ENCODE assay signal across 28 mouse cellular contexts in genomic region chr15:7463444-7464350, GRCm38 (mm10).
DNase-seq lines count a peak whose midpoint lies in the region; ATAC-seq and TF ChIP-seq lines count a peak whose summit lies in the region.
"Had no signal": no experiment of that assay in that cellular context is flagged by ENCODE, and none has a peak within 500 bp of the region (broad histone marks: within the 10 kb centered on the region; RNA-seq: fewer than 3 reads in every experiment).

No protein-coding gene starts in this region.

- TF ChIP-seq RAD21 in CH12.LX (IDR thresholded peaks at IDR 0.05; ENCODE audit: low read depth, low read length) = no peak

- dilution Hi-C loops in CH12.LX (cut with MboI; ENCODE audit: extremely low pct_ligation_motif_present, extremely low pct_unique_long_range_greater_than_20kb, low sequenced_read_pairs) = no loop called here

- peak overlapping the region; percentile 6 for H3K4me2 ChIP-seq in kidney, embryonic 16.5 days (replicated peaks; ENCODE audit: low read depth, low read length)
- no peak overlapping the region for H3K4me2 ChIP-seq in CH12.LX (ENCODE audit: insufficient read depth, low read depth, poor library complexity, severe bottlenecking)
- H3K4me2 ChIP-seq in midbrain, embryonic 11.5 days = no peak overlapping the region
- H3K4me2 ChIP-seq: forebrain, embryonic 13.5 days; hindbrain, embryonic 12.5 days; limb, embryonic 13.5 days; liver, embryonic 11.5 days; lung, embryonic 15.5 days; stomach, embryonic 15.5 days had no signal

- peaks cover 6% of the 10 kb centered on the region; the same call in 1 of the 2 replicates for H3K4me1 ChIP-seq in kidney, embryonic 16.5 days (ENCODE audit: insufficient read depth, low read length)
- peaks cover 5 to 26% of the 10 kb centered on the region in 2 experiments; a peak in 2 of 4 replicates for H3K4me1 ChIP-seq in CH12.LX (ENCODE audit: control insufficient read depth in 1 of 2, insufficient read depth in 2 of 2)
- no peaks in the 10 kb centered on the region for H3K4me1 ChIP-seq in midbrain, embryonic 11.5 days (ENCODE audit: control insufficient read depth, insufficient read depth, low read length)
- H3K4me1 ChIP-seq: forebrain, embryonic 13.5 days; heart, embryonic 10.5 days; hindbrain, embryonic 12.5 days; limb, embryonic 13.5 days; lung, embryonic 15.5 days; midbrain, embryonic 10.5 days had no signal

- H3K27ac ChIP-seq in kidney, embryonic 16.5 days (ENCODE audit: low read length) = peak overlapping the region; percentile 67
- H3K27ac ChIP-seq in CH12.LX (ENCODE audit: insufficient read depth, low read depth) = no peak overlapping the region
- H3K27ac ChIP-seq in midbrain, embryonic 11.5 days (ENCODE audit: low read depth, low read length) = no peak overlapping the region
- H3K27ac ChIP-seq: forebrain, embryonic 13.5 days; heart, embryonic 10.5 days; hindbrain, embryonic 12.5 days; left cerebral cortex, adult 2 months; limb, embryonic 13.5 days; lung, embryonic 15.5 days; midbrain, embryonic 10.5 days; stomach, embryonic 15.5 days had no signal

- no peak for TF ChIP-seq CTCF in CH12.LX (conservative IDR thresholded peaks at IDR 0.05 in 1 of 2, IDR thresholded peaks at IDR 0.05 in 1 of 2; ENCODE audit: low read depth in 2 of 2, low read length in 2 of 2)

- TF ChIP-seq EP300 in CH12.LX (IDR thresholded peaks at IDR 0.05; ENCODE audit: low read length) = no peak

- H3K36me3 ChIP-seq in kidney, embryonic 16.5 days (ENCODE audit: insufficient read depth, low read length) = no peaks in the 10 kb centered on the region
- H3K36me3 ChIP-seq in CH12.LX (replicated peaks in 1 of 2; ENCODE audit: control insufficient read depth in 1 of 2, insufficient read depth in 1 of 2, low read length in 1 of 2) = no peaks in the 10 kb centered on the region
- no peaks in the 10 kb centered on the region for H3K36me3 ChIP-seq in midbrain, embryonic 11.5 days (ENCODE audit: control insufficient read depth, insufficient read depth, low read length)
- H3K36me3 ChIP-seq: heart, embryonic 10.5 days; hindbrain, embryonic 12.5 days; limb, embryonic 13.5 days; lung, embryonic 15.5 days; midbrain, embryonic 10.5 days; stomach, embryonic 15.5 days had no signal

- no peak for DNase-seq in kidney, postnatal 25 days
- peak; percentile 57 for DNase-seq in CH12.LX (ENCODE audit: extremely low read depth)
- peak; percentile 71 for DNase-seq in thymus, postnatal 0 days (ENCODE audit: low spot score)
- peak; percentile 47 for DNase-seq in thymus, postnatal 4 days
- no peak for DNase-seq in midbrain, embryonic 11.5 days (ENCODE audit: low spot score, missing footprints)
- DNase-seq in cerebellum, adult 11-12 months = no peak
- DNase-seq: adrenal gland, adult 2 months; B cell, adult 2 months; cerebellum, adult 8-10 months; cerebellum, postnatal 25 days; gastrocnemius, postnatal 14 days; heart, postnatal 36 days; kidney, postnatal 10 days; retina, postnatal 1 day; right cerebral cortex, postnatal 14 days had no signal

- H3K4me3 ChIP-seq in kidney, embryonic 16.5 days (ENCODE audit: low read length) = no peak overlapping the region
- no peak overlapping the region for H3K4me3 ChIP-seq in CH12.LX (replicated peaks in 1 of 3; ENCODE audit: low read depth in 2 of 3, low read length in 2 of 3, poor library complexity in 1 of 3)
- no peak overlapping the region for H3K4me3 ChIP-seq in midbrain, embryonic 11.5 days (ENCODE audit: low read depth, low read length)
- H3K4me3 ChIP-seq: forebrain, embryonic 13.5 days; heart, embryonic 10.5 days; hindbrain, embryonic 12.5 days; left cerebral cortex, adult 2 months; limb, embryonic 13.5 days; lung, embryonic 15.5 days; midbrain, embryonic 10.5 days; stomach, embryonic 15.5 days had no signal

- H3K9ac ChIP-seq in kidney, embryonic 16.5 days (replicated peaks; ENCODE audit: low read length) = no peak overlapping the region; the same call in 1 of the 2 replicates
- no peak overlapping the region for H3K9ac ChIP-seq in CH12.LX (ENCODE audit: insufficient read depth, low read depth)
- no peak overlapping the region for H3K9ac ChIP-seq in midbrain, embryonic 11.5 days (ENCODE audit: low read length)
- H3K9ac ChIP-seq: forebrain, embryonic 13.5 days; hindbrain, embryonic 12.5 days; limb, embryonic 13.5 days; lung, embryonic 15.5 days; stomach, embryonic 15.5 days had no signal

- WGBS in kidney, embryonic 16.5 days = 31% methylated on average over 15 of the region's 15 CpGs
- WGBS in midbrain, embryonic 11.5 days = 86% methylated on average over 15 of the region's 15 CpGs

- no peaks in the 10 kb centered on the region; the same call in 1 of the 2 replicates for H3K9me3 ChIP-seq in kidney, embryonic 16.5 days (ENCODE audit: low read length)
- no peaks in the 10 kb centered on the region for H3K9me3 ChIP-seq in CH12.LX (replicated peaks; ENCODE audit: low read length)
- H3K9me3 ChIP-seq in midbrain, embryonic 11.5 days (ENCODE audit: control insufficient read depth, low read length) = no peaks in the 10 kb centered on the region
- H3K9me3 ChIP-seq: forebrain, embryonic 13.5 days; heart, embryonic 10.5 days; hindbrain, embryonic 12.5 days; limb, embryonic 13.5 days; lung, embryonic 15.5 days; midbrain, embryonic 10.5 days; stomach, embryonic 15.5 days had no signal

- no peaks in the 10 kb centered on the region for H3K27me3 ChIP-seq in kidney, embryonic 16.5 days (ENCODE audit: insufficient read depth, low read length)
- H3K27me3 ChIP-seq in CH12.LX (replicated peaks) = no peaks in the 10 kb centered on the region
- no peaks in the 10 kb centered on the region for H3K27me3 ChIP-seq in midbrain, embryonic 11.5 days (ENCODE audit: control insufficient read depth, insufficient read depth, low read length)
- H3K27me3 ChIP-seq: forebrain, embryonic 13.5 days; hindbrain, embryonic 12.5 days; lung, embryonic 15.5 days; stomach, embryonic 15.5 days had no signal

- in situ Hi-C loops in CH12.LX (cut with MboI; ENCODE audit: low pct_ligation_motif_present, low pct_unique_long_range_greater_than_20kb, low sequenced_read_pairs) = loop anchor here (25.0 kb wide), 2 partner anchors 349 to 574 kb away; partner anchors contain the start of gene Gdnf

- peak; percentile 66 for ATAC-seq in kidney, embryonic 16.5 days (ENCODE audit: low FRiP score, low TSS enrichment)
- no peak for ATAC-seq in midbrain, embryonic 11.5 days (ENCODE audit: low FRiP score)
- ATAC-seq: activated CD4-positive, CD25-positive, alpha-beta regulatory T cell, adult 4 months; forebrain, embryonic 13.5 days; intestine, embryonic 16.5 days; midbrain, embryonic 16.5 days had no signal

- TF ChIP-seq POLR2A in CH12.LX (IDR thresholded peaks at IDR 0.05; ENCODE audit: low read depth, low read length) = no peak

- H3K79me2 ChIP-seq in CH12.LX (replicated peaks; ENCODE audit: control insufficient read depth, extremely low read depth, insufficient read depth, poor library complexity, severe bottlenecking) = no peaks in the 10 kb centered on the region

TF ChIP-seq in CH12.LX, 34 proteins besides CTCF, POLR2A, EP300 and RAD21:
- no peak for TF ChIP-seq MAFK (IDR thresholded peaks at IDR 0.05; ENCODE audit: insufficient replicate concordance, low read length)
- no peak for TF ChIP-seq USF1 (IDR thresholded peaks at IDR 0.05; ENCODE audit: low read depth, low read length)
- no peak for TF ChIP-seq PAX5 (IDR thresholded peaks at IDR 0.05; ENCODE audit: low read length)

Comparison
In these comparisons a context has a peak if more than half of its experiments do, and no peak if none do; other contexts are left out.
1. DNase-seq: peak in CH12.LX (single experiment), thymus, postnatal 0 days (single experiment) and thymus, postnatal 4 days (single experiment); none in kidney, postnatal 25 days (0 of 2), midbrain, embryonic 11.5 days (single experiment) and cerebellum, adult 11-12 months (single experiment).